Mouse (Mus musculus) mouse trophoblast stem cell (cell line): Measurements from ENCODE around the gene Mrpl20.
"Not testable (repeated sequence)": the region's sequence is repeated elsewhere in the genome, so short reads cannot be mapped to it uniquely, and the experiment has no call there.

Experiments
- in situ Hi-C, 2 experiments: fragments of 300-500 bp; cut with MseI, MboI; formaldehyde crosslinking; loops; 2 replicates in 1 of 2; 3 replicates in 1 of 2; pipeline ENCODE4 v1.15.1; 2025

Mrpl20 gene

DNA sequence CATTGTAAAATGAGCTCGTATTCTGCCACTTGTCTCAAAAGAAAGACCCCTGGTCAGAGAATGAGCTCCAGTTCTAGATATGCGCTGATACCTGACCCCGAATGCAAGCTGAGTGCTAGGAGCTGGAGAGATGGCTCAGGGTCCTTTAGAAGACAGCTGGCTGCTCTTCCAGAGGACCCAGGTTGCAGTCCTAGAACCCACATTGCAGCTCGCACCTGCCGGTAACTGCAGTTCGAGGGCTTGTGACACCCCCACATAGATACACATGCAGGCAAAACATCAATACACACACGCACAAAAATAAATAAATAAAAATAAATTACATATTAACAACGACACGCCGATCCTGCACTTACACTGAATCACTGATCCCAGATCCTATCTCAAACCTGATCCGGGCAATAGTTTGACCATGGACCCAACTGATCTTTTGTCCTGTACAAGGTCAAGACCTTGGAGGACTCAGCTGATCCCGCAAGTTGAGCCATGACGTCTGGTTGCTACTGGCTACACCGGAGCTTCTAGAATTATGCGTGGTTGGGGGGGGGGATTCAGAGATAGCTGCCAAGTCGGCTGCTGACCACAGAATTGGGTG is 19.1 kb upstream of the Mrpl20 start:
- in situ Hi-C loops, result no loop called here

- in situ Hi-C loops, result no loop called here
These were observed 18.5 kb upstream of the Mrpl20 start for GRCm38 (mm10) chr4:155784081-155784701.

DNA sequence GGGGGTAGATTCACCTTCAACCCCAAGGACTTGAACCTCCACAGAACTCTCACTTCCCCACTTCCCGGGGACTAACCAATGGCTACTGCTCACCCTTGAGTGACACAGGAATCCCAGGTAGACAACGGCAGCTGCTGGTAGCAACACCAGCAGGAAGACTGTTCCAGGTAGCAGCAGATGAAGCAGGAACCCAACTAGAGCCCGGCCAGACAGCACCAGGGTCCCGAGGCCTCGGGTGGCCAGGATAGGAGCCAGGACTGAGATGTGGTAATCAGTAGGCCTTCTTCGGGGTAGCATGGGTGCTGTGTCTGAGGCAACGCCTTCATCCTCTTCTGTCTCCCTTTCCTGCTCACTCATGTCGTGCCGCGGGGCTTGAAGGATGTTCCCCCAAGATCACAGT is 17.4 kb upstream of the Mrpl20 start:
- in situ Hi-C loops, result no loop called here

GRCm38 (mm10) chr4:155785819-155786218 is 16.9 kb upstream of the Mrpl20 start, which contains the start of gene Tmem88b:
Gene Tmem88b, minus strand, starts transcription at chr4:155785874.
- in situ Hi-C loops, result no loop called here

- in situ Hi-C loops, result no loop called here
These were observed 14.4 kb upstream of the Mrpl20 start for GRCm38 (mm10) chr4:155788300-155788699.

DNA sequence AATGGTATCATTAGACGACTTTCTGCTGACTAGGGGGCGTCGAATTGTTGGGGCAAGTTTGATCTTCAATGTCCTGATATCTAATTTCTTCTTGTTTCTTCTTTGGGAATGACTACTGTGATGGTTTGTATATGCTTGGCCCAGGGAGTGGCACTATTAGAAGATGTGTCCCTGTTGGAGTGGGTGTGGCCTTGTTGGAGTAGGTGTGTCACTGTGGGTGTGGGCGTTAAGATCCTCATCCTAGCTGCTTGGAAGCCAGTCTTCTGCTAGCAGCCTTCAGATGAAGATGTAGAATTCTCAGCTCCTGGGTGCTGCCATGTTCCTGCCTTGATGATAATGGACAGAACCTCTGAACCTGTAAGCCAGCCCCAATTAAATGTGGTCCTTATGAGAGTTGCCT is 13.8 kb upstream of the Mrpl20 start:
- in situ Hi-C loops, result not testable (repeated sequence)

- in situ Hi-C loops, result no loop called here
These were observed 12.6 kb upstream of the Mrpl20 start, which contains the start of gene Ankrd65 for GRCm38 (mm10) chr4:155790021-155790489. Gene Ankrd65, plus strand, starts transcription at chr4:155790439.

DNA sequence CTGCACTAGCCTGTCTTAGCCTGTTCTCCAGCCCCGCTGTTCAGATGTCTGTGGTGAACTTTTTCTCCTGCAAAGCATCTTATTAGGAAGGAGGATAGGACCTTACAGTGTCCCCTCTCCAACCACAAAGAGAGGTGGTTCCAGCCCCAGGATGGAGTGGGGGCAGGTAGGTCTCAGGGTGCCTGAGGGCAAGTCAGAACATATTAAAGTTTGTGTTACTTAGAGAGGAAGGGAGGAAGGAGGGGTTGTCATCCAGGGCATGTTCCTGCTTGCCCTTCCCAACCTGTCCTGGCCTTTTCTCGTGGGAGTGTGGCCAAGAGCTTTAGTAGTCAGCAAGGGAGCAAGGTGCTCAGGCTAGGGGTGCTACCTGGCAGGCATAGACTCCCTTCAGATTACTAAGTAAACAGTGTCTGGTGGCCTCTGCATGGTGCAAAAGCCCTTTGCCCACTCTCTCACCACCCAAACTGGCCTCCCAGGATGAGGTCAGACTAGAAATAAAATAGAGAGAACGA is 12.0 kb upstream of the Mrpl20 start:
- in situ Hi-C loops, result no loop called here

DNA sequence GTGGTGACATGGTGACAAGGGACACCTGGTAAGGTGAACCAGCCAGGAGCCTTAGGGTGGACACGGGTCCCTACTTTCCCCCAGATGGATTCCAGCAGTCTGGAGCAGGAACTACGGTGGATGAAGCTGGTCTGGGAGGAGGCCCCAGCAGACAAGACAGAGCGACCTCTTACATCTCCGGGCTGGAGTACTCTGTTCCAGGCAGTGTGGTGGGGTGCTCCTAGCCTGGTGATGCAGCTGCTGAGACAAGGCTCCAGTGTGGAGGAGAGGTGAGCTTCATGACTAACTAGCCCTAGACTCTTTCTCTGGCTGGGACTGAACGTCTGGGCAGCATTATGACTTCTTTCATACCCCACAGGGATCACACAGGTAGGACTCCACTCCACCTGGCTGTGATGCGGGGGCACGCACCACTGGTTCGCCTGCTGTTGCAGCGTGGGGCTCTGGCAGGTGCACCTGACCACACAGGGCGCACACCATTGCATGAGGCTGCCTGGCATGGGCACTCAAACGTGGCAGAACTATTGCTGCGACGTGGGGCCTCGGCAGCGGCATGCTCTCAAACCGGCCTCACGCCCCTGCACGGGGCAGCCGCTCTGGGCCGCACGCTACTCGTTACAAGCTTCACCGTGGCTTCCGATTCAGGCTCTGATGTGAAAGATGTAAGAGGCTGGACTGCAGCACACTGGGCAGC is 11.3 kb upstream of the Mrpl20 start:
- in situ Hi-C loops, result no loop called here

GRCm38 (mm10) chr4:155793730-155794129 is 8.9 kb upstream of the Mrpl20 start:
- in situ Hi-C loops, result no loop called here

DNA sequence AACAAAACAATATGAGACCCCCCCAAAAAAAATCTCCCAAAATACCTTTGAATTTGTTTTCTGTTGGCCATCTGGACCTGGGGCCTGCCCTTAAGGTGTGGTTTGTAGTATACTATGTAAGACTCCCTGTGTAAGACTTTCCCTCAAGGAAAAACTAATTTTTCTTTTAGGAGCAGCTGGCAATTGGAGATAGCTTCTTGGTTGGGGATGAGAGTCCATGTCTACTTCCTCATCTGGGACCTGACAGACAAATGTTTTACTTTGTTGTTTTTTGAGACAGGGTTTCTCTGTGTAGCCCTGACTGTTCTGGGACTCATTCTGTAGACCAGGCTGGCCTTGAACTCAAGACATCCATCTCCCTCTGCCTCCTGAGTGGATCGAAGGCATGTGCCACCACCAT is 603 bp upstream of the Mrpl20 start:
- in situ Hi-C loops, result no loop called here

- in situ Hi-C loops, result no loop called here
These were observed 813 bp downstream of the Mrpl20 start for GRCm38 (mm10) chr4:155803340-155804041.

- in situ Hi-C loops, result no loop called here
These were observed 5.2 kb downstream of the Mrpl20 start for GRCm38 (mm10) chr4:155807841-155808240.

- in situ Hi-C loops, result no loop called here
These were observed 9.4 kb downstream of the Mrpl20 start, which contains the start of gene Ccnl2 for GRCm38 (mm10) chr4:155811929-155812664. Gene Ccnl2, plus strand, starts transcription at chr4:155812489.

GRCm38 (mm10) chr4:155812665-155813181 is 10.0 kb downstream of the Mrpl20 start:
- in situ Hi-C loops, result no loop called here

DNA sequence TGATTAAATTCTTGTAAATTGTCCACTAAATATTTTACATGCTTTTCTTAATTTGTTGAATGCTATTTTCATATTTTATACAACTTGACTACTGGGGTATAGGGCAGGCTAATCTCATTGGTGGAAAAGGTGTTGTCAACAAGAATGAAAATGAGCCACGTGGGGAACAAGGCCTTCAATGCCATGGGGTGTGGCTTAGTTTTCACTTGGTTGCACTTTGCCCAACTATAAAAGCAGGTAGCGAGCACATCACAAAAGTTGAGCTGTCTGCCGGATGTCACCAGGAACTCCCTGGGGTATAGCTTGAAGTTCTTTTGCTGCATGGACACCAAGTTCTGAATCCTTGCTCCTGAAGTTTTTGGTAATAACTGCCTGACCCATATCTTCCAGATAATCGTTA is 14.9 kb downstream of the Mrpl20 start:
- in situ Hi-C loops, result no loop called here

DNA sequence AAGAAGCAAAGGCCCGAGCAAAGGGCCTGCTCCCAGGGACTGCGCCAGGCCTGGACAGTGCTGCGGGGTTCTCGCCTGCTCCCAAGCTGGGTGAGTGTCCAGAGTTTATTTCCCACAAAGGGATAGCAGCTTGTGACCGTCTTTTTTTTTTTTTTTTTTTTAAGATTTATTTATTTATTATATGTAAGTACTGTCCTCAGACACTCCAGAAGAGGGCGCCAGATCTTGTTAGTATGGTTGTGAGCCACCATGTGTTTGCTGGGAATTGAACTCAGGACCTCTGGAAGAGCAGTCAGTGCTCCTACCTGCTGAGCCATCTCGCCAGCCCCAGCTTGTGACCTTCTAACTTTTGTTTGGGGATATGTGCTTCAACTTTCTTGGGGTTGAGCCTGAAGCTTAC is 18.3 kb downstream of the Mrpl20 start:
- in situ Hi-C loops, result no loop called here

DNA sequence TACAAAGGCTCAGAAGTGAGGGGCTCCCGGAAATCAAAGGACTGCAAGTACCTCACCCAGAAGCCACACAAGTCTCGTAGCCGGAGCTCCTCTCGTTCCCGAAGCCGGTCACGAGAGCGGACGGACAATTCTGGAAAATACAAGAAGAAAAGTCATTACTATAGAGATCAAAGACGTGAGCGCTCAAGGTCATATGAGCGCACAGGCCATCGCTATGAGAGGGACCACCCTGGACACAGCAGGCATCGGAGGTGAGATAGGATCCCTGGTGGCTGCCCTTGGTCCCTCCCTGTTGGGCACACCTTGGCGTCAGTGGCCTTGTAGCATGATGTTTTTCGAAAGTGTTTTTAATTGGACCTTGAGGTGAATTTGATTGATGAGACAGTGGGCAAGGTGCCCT is 20.8 kb downstream of the Mrpl20 start:
- in situ Hi-C loops, result no loop called here

DNA sequence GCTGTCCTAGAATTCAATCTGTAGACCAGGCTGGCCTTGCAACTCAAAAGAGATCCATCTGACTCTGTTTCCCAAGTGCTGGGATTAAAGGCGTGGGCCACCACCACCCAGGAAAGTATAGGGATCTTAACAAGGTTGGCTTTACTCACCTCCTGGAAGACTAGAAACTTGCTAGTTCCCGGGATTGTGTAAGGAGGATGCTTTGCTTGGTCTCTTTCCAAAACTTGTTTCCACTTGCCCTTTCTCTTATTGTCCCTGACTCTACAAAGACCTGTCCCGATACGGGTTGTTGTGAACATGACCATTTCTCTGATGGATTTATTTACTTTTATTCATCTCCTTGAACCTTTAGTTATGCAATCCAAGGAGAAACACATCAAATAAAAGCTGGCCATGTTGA is 27.2 kb downstream of the Mrpl20 start:
- in situ Hi-C loops, result no loop called here

DNA sequence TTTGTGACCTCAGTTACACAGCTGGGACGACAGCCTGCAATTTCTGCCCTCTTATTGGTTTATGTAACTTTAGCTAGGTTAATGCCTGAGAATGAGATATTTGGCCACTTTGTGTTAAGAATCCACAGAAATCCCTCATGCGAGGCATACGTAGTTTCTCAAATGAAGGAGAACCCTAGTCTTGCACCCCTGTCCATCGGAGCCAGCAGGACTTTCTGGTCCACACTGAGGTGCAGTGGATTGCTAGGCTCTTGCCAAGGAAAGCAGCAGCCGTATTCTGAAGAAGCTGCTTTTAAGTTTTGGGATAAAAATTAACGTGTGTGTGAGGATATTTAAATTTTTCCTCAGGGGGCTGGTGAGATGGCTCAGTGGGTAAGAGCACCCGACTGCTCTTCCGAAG is 27.9 kb downstream of the Mrpl20 start:
- in situ Hi-C loops, result no loop called here

DNA sequence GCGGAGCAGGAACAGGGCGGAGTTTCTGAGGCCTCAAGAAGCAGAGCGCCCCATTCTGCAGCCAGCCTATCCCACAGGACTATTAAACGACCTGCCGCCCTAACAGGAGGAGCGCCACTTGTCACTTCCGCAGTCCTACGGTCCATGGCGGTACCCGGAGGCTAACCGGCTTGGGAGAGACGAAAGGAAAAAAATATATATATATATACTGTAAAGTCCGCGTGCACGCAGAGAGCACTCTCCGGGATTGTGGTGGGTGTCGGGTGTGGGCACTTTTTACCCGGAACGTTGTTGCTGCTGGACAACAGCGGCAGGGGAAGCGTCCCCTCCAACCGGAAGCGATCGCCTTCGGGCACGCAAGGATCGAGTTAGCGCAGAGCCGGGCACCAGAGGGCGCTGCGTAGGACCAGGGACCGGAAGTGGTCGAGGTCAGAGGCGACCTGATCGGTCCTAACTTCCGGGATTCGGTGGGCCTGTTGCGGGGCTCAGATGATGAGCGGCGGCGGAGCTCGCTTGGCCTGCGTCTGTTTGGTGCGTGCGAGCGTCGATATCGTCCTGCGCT is 28.6 kb downstream of the Mrpl20 start, which contains the start of gene Aurkaip1:
Gene Aurkaip1, plus strand, starts transcription at position 68 of the 562 bp plus-strand sequence.
- in situ Hi-C loops, result no loop called here
